Mouse (Mus musculus) urinary bladder, postnatal 4 days (tissue): ENCODE measurements around the gene 1700057G04Rik.

Experiments
- DNase-seq, 2 experiments: peaks; one replicate each; pipeline ENCODE4 v3.0.0; 2021 to 2022; ENCODE audit warnings: low spot score in 2 of 2

1700057G04Rik gene

DNA sequence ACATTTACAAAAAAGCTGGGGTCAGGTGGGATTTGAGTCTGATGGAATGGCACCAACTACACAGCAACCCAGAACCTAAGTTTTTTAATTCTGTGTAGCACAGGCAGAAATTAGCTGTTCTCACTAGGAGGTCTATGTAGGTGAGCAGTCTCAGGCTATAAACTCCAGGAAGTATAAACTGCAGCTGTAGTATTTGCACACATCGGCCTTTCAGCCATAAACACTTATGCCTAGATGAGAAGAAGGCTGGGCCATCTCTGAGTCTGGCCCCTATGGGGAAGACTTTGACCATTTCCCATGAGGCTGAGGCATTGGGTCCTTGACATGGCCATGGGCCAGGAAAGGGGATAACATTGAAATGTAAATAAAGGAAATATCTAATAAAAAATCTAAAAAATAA lies 76.7 kb downstream of the 1700057G04Rik start:
- DNase-seq: no peak

- DNase-seq: no peak
These were observed 77.7 kb downstream of the 1700057G04Rik start for GRCm38 (mm10) chr9:92386871-92387270.

GRCm38 (mm10) chr9:92387404-92387803 lies 78.2 kb downstream of the 1700057G04Rik start:
- DNase-seq: no peak

GRCm38 (mm10) chr9:92402628-92403027 lies 93.5 kb downstream of the 1700057G04Rik start:
- no peak for DNase-seq
